Mouse (Mus musculus) spleen, postnatal 10 days (tissue): ENCODE results near the gene Odf3l1.

Experiments
- DNase-seq, 2 experiments: peaks; one replicate each; pipeline ENCODE4 v3.0.0; 2021 to 2022; ENCODE audit warnings: low spot score in 2 of 2

The Odf3l1 gene

DNA sequence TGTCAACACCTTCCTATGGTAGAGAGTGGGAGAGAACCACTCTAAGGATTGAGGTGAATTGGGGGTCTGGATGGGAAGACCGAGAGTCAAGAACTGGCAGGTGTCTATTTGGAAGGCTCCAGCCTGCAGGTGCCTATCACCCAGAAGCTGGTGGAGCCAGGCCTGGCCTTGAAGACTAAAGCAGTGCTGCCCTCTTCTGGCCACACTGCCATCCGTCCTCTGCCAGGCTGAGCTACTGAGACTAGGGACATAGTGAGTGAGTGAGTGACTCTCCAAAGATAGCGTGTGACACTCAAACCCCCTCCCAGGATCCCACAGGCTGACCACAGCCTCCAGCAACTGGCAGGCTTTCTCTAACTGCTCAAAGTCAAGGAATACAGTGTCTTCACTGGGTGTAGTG lies 17.0 kb downstream of the Odf3l1 start:
- peak; percentile 22 to 64 for DNase-seq

DNA sequence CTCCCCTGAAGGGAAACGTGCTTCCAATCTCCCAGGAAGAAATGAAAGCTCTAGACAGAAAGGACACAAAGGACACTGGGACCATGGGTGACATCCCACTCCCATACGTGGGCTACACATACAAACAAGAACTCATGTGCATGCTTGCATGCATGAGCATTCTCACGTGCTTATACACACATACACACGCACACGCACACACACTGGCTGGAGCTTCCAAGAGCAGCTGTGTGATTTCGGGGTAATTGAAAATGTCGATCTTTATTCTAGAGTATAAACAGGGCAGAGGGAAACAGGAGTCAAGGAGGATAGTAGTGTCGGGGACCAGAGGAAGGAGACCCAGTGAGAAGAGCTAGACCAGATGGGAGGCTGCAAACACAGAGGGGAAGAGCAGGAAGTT lies 19.8 kb downstream of the Odf3l1 start:
- no peak for DNase-seq

DNA sequence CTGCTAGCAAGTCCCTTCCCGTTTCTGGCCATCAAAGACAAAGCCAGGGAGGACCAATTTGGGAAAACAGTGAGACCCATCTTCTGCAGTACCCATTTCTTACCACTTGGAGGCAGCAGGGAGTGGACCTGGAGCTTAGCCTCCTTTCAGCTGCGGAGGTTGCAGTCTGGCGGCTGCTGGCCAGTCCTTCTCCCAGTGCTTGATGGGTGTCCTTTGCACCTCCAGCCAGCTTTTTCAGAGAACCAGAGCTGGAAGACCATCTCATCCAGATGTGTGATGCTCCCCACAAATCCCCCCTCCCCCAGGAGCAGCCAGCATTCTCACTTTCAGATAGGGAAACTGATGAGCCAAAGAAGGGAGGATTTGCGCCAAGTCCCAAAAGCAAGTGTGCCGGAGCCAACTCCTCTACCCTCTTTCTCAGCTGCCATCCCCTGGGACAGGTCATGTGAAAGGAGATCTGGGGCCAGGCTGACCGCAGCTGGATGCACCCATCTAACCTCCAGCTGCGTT lies 20.7 kb downstream of the Odf3l1 start:
- peak; percentile 23 to 54 for DNase-seq

DNA sequence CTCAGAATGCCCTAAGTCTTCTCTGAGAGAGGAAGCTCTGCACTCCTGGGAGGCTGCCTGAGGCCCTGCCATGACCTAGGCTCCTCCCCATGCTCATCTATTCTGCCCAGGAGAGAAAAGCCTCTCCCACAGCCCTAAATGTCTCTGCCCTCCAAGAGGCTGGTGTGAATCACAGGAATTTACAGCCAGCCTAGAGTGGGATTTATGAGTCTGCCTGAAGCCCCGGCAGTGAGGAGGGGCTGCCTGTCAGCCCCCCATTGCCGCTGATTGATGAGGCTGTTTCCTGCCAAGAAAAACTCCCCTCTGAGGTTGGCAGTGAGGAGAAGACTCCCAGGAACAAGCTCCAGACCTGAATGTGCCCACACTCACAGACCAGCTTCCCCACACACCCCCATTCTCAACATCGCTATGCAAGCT lies 22.2 kb downstream of the Odf3l1 start:
- no peak for DNase-seq

DNA sequence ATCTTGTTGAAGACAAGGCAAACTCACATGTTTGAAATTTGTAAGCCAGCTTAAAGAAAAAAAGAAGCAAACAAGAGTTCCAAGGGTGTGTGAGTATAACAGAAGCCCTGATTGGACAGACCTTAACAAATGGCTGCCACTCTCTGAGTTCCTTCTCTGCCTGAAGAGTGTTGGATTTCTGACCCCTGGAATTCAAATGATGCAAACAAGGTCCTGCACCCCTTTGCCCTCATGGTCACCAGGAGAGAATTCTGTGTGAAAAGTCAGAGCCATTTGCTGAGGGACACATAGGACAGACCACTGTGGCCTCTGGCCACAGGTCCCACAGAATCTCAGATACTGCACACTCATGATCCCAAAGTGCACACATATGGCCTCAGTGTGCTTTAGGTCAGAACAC lies 22.6 kb downstream of the Odf3l1 start:
- DNase-seq, result no peak

DNA sequence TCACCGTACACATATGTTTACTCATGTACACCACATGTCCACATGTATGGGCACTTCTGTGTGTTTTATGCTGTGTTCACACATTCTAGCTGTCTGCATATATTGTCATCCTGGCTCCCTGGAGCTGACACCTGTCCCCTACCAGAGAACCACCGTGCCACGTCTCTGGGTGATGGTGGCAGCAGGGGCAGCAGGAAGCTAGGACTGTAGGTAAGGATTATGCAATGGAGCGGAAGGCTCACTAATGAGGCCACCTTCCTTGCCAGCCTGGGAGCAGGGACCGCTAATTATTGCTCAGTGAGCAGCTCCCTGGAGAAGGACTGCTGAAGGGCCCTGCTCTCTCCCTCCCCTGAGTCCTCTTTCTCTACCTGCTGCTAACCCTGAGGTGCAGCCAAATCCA lies 23.8 kb downstream of the Odf3l1 start:
- DNase-seq, result no peak

DNA sequence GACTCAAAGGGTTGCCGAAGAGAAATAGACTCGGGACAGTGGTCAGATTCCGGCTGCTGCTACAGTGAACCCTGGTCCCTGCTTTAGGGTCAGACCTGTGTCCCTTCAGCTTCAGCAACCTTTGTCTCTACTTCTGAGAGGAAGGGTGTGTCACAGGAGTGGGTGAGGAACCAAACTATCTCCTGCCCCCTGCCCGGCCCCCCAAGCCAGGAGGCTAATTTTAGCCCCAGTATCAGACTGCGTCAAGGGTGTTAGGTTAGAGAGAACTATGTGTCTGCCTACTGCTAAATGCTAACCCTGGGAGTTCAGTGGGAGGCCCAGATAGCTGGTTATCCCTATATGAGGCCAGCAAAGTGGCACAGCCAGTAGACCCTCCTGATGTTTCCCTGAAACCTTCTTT lies 29.3 kb downstream of the Odf3l1 start:
- DNase-seq, result no peak

DNA sequence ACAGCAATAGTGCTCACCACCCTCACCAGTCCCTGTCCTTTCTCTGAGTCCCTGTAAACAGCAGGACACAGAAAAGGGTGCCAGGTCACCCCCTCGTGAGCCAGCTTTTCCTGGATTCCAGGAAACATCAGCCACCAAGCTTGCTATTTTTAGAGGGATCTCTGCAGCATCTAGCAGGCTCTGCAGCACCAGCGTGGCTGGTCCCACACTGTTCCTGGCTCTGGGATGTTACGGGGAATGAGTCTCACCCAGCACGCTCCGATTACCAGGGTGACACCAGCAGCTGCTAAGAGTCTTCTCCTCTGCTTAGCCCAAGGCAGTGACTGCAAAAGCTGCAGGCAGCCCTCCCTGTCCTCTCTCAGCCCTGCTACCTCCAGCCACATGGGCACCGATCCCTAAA lies 31.6 kb downstream of the Odf3l1 start:
- no peak for DNase-seq

DNA sequence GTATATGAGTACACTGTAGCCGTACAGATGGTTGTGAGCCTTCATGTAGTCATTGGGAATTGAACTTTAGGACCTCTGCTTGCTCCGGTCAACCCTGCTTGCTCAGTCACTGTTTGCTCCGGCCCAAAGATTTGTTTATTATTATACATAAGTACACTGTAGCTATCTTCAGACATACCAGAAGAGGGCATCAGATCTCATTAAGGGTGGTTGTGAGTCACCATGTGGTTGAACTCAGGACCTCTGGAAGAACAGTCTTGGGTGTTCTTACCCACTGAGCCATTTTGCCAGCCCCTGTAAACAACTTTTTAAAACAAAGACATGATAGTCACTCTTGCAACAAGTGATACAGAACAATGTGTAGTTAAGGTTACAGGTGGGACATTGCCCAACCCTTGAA lies 32.6 kb downstream of the Odf3l1 start:
- no peak for DNase-seq

DNA sequence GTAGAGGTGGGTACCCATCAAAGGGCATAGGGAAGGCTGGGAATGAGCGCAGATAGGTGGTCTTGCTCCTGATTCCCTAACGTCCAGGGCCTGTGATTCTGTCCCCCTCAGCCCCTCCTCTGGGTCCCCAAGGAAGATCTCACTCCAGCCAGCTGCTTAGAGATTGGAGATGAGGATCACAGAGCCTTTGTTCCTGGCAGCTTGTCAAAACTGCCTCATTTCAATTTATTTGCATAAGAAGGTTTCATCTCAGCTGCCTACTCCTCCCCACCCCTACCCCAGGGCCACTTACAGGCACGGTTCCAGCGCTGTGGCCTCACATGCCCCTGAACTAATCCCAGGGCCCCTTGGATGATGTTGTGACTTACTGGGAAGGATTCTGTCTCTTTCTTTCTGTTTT lies 34.3 kb downstream of the Odf3l1 start:
- DNase-seq, result no peak

DNA sequence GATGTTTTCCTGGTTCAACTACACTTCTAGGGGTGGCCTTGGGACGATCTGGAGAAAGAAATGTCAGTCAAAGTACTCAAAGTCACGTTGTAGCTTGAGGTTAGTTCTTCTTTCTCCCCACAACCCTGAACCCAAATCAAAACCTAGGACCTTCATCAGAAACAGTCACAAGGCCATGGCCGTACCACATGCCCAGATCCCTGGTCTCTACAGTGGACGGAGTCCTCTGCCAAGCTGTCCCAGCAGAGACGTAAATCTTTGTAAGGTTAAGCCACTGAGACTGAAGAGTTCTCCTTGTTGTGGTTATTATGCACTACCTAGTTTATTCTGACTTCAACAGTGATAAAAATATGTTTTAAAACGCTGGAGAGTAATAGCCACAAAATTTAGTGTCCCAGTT lies 35.6 kb downstream of the Odf3l1 start:
- no peak for DNase-seq

DNA sequence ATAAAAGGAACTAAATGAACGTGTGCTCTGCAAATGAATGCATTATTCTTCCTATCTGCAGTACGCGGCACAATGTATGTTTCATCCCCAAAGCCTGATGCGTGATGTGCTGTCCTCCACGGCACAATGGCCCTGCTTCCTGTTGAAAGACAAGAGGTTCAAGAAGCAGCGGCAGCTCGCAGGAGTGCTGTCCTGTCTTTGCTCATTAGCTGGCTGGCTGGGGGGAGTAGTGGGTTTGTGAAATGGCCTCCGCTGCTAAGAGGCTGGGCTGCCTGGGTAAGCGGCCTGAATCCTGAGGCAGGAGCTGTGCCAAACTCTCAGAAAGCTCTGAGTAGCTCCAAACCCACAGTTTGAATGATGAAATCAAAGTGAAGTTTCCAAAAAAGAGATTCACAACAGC lies 36.3 kb downstream of the Odf3l1 start:
- DNase-seq, result no peak

DNA sequence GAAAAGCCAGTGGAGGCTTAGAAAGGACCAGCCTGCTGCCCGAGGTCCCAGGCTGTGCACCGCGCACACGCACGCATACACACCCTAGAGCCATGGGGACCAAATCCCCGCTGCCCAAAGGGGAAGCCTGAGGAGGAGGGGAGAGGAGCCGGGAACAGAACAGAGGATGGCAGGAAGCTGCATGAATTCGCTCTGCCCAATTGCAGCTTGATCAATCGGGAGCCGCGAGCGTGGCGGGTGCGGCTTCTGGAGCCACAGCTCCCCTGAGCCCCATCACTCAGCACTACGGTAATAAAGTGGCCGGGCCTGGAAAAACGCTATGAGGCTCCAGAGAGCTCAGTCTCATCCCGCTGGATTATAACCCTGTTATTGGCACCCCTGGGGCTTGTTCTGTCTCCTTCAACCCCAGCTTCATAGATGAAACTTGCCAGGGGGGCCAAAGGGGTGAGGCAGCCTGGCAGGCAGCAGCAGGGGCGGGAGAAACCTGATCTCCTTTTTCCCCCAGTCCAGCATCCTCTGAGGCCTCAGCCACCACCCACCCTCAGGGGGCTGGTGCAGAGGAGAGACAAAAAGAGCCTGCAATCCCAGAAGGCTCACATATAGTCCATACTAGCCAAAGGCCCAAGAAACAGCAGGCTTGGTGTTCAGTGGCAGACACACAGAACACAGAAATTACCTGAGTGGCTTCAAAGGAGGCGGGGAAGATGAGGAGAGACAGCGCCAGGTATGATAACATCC lies 38.8 kb downstream of the Odf3l1 start:
- no peak for DNase-seq

DNA sequence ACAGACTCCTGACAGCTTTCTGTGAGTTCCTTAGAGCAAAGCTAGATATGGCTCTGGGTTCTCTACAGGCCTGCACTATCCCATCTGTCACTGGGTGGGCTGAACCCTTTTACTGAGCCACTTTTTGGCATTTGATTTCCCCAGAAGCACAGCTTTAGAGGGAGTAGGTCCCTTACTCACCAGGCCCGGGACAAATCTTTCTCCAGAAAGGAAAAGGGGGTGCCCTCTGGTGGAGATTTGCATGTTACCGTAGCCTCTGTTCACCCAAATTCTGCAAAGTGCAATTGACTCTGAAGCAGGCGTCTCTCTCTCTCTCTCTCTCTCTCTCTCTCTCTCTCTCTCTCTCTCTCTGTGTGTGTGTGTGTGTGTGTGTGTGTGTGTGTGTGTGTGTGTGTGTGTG lies 39.6 kb downstream of the Odf3l1 start:
- no peak for DNase-seq

DNA sequence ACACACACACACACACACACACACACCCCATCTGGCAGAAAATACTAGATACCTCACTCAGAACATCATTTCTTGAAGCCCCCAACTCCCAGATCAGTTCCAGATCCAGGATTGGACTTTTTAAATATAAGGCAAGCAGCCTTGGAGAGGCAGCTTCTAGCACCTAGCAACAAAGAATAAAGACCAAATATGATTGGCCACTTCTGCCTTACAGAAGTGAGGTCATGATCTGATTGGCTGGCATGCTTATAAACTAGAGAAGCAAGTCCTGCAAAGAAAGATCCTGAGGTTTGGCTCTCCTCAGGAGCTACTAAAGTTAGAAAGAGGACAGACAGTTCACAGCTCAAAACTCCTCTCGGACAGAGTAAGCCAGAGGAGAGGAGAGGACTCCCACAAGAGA lies 53.6 kb downstream of the Odf3l1 start:
- no peak for DNase-seq

DNA sequence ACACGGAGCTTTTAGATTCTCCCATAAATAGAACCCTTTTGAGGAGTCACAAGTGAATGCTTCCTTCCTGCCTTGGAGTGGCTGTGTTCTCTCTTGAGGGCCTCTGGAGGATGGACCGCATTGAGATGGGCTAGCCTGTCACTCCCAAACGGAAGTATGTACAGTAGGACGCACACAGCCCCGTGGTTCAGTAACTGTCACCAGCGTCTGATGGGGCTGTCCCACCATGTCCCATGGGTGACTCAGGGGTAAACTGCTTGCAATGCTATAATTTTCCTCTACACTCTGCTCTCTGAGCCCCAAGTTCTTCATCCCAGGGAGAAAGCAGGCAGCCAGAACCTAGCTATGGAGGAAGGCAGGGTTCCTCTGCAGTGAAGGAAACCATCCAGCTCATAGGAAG lies 56.5 kb downstream of the Odf3l1 start:
- DNase-seq, result no peak

DNA sequence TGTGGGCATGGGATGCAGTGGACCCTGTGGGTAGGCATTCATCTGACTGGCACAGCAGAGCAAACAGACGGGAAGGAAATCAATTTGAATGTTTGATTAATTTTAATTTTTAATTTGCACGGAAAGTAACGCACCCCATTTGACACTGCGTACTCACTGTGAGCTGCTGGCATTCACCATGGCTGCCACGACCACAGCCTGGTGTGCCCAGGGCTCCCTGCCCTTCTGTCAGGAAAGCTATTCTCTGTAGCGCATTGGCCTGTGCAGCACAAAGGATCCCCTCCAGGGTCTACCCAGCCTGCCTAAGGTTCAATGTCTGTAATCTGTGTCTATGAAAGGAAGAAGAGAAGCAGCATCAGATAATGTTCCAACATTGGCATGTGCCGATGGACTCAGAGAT lies 61.3 kb downstream of the Odf3l1 start:
- DNase-seq, result no peak
